Mouse (Mus musculus) hindbrain, embryonic 13.5 days (tissue): Measurements from ENCODE around the gene Rtn2. TPM values are rescaled to one million over a fixed set of nuclear protein-coding genes. Genes with fewer than 3 reads are reported as not detected.

ENCODE experiments used
- ATAC-seq: fragments of 200-750 bp; cut with Nextera tagmentation; 2 replicates; pipeline ENCODE4 v1.8.0; 2017; ENCODE audit warnings: moderate TSS enrichment; ENCODE audit not compliant: low FRiP score
- H3K27ac ChIP-seq: fragments of 300-500 bp; sonication (generic); 2 replicates; pipeline ENCODE4 v1.5.1; 2015; ENCODE audit warnings: inconsistent platforms, mild to moderate bottlenecking, moderate library complexity
- H3K27me3 ChIP-seq: fragments of 300-500 bp; sonication (generic); 2 replicates; pipeline ENCODE4 v1.6.1; 2015; ENCODE audit warnings: mild to moderate bottlenecking, inconsistent platforms
- H3K36me3 ChIP-seq: fragments of 300-500 bp; sonication (generic); 2 replicates; pipeline ENCODE4 v1.6.1; 2015; ENCODE audit warnings: mild to moderate bottlenecking, inconsistent platforms
- H3K4me1 ChIP-seq: fragments of 300-500 bp; sonication (generic); replicated peaks from 2 replicates; pipeline ENCODE4 v1.6.1; 2015; ENCODE audit warnings: inconsistent platforms
- H3K4me2 ChIP-seq: fragments of 300-500 bp; sonication (generic); 2 replicates; pipeline ENCODE4 v1.6.1; 2015; ENCODE audit warnings: inconsistent platforms, mild to moderate bottlenecking, moderate library complexity
- H3K4me3 ChIP-seq: fragments of 300-500 bp; sonication (generic); 2 replicates; pipeline ENCODE4 v1.5.1; 2015; ENCODE audit warnings: mild to moderate bottlenecking, inconsistent platforms
- H3K9ac ChIP-seq: fragments of 300-500 bp; sonication (generic); 2 replicates; pipeline ENCODE4 v1.6.1; 2015; ENCODE audit warnings: mild to moderate bottlenecking, inconsistent platforms
- H3K9me3 ChIP-seq: fragments of 300-500 bp; sonication (generic); 2 replicates; pipeline ENCODE4 v1.6.1; 2016; ENCODE audit warnings: inconsistent platforms
- WGBS: fragments of 180-500 bp; shearing (Covaris S2); methylation state at CpG from one replicate; pipeline ENCODE4 v1.1.7; 2015; 5-methylcytosine and 5-hydroxymethylcytosine counted together
- polyA plus RNA-seq: library from polyadenylated mRNA; unstranded; fragments of >200 nt; fragmentation: Nextera tagmentation; extraction: Ambion mirVana; gene quantifications from 2 replicates; pipeline ENCODE4 v1.2.1, GENCODE M21; 2015

Gene Rtn2
- polyA plus RNA-seq, 1 experiment from 2014 or later: 101 TPM

- Histone ChIP-seq H3K36me3 (no peaks in the 10 kb centered on the region), H3K27me3 (peaks cover 54% of the 10 kb centered on the region), H3K4me2 (no peak overlapping the region), H3K4me3 (no peak overlapping the region), H3K9me3 (no peaks in the 10 kb centered on the region), H3K9ac (0 out of 2 replicates have a peak overlapping the region, but pooled peaks have one; percentile 19), H3K4me1 (peaks cover 13% of the 10 kb centered on the region), H3K27ac (no peak overlapping the region)
- ATAC-seq: no peak
- 41% methylated on average over 5 of the region's 5 CpGs for WGBS
These were observed 31.6 kb downstream of the Rtn2 start for GRCm38 (mm10) chr7:19314033-19314432.

- Histone ChIP-seq H3K9me3 (no peaks in the 10 kb centered on the region), H3K4me3 (no peak overlapping the region), H3K27me3 (peaks cover 46% of the 10 kb centered on the region), H3K36me3 (no peaks in the 10 kb centered on the region), H3K9ac (0 out of 2 replicates have a peak overlapping the region, but pooled peaks have one; percentile 8), H3K4me2 (no peak overlapping the region), H3K4me1 (peaks cover 15% of the 10 kb centered on the region), H3K27ac (no peak overlapping the region)
- WGBS: 40% methylated on average over 14 of the region's 14 CpGs
- no peak for ATAC-seq
These were observed 34.2 kb downstream of the Rtn2 start for GRCm38 (mm10) chr7:19316451-19317161.

DNA sequence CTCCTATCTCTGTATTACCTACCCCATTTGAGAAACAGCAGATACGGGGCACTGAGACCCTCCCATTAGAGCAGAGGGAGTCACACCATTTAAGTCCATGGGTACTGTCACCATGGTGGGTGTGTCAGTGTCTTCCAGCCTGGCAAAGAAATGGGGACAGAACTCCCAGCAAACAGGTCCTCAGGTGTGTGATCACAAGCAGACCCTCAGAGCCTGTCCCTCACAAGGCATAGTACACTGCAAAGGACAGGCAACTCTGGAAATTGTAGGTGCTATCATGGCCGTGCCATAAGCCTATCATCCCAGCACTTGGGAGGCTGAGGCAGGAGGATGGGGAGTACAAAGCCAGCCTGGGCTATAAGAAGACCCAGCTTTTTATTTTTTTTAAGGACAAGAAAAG, 35.8 kb downstream of the Rtn2 start:
- 79% methylated on average over 2 of the region's 2 CpGs for WGBS

DNA sequence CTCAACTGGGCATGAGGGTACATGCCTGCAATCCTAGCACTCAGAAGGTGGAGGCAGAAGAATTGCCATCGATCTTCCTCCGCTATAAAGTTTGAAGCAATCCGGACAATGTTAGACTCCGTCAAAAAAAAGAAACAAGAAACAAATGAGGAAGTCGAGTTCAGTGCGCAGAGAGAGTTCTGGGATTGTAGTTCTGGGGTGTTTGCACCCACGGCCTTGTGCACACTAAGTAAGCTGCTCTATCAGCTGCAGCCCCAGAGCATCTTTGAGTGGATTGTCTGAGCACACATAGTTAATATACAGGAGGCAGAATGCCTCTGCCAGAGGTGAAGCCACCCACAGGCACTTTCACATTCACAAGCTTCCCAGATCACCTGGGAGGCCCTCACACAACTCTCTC, 36.3 kb downstream of the Rtn2 start:
- no peak for ATAC-seq
- Histone ChIP-seq H3K4me3 (no peak overlapping the region), H3K9me3 (no peaks in the 10 kb centered on the region), H3K4me2 (no peak overlapping the region), H3K9ac (no peak overlapping the region; the same call in 1 of the 2 replicates), H3K27me3 (peaks cover 42% of the 10 kb centered on the region), H3K4me1 (peaks cover 15% of the 10 kb centered on the region), H3K36me3 (no peaks in the 10 kb centered on the region), H3K27ac (no peak overlapping the region)
- WGBS: 84% methylated on average over 7 of the region's 7 CpGs

More for the DNA sequence above, 35.8 kb downstream of the Rtn2 start:
- Histone ChIP-seq H3K4me1 (peaks cover 15% of the 10 kb centered on the region), H3K36me3 (no peaks in the 10 kb centered on the region), H3K9me3 (no peaks in the 10 kb centered on the region), H3K9ac (no peak overlapping the region), H3K27ac (no peak overlapping the region), H3K27me3 (peaks cover 44% of the 10 kb centered on the region), H3K4me2 (no peak overlapping the region), H3K4me3 (no peak overlapping the region)
- no peak for ATAC-seq

GRCm38 (mm10) chr7:19319458-19319857, 37.0 kb downstream of the Rtn2 start:
- H3K27me3 ChIP-seq: peaks cover 35% of the 10 kb centered on the region
- WGBS: 18% methylated on average over 9 of the region's 9 CpGs
- peak overlapping the region; percentile 77 for H3K4me2 ChIP-seq
- peak; percentile 77 for ATAC-seq
- no peaks in the 10 kb centered on the region for H3K36me3 ChIP-seq
- peaks cover 15% of the 10 kb centered on the region for H3K4me1 ChIP-seq
- H3K9ac ChIP-seq: peak overlapping the region; percentile 71
- H3K27ac ChIP-seq: peak overlapping the region; percentile 55; the same call in 1 of the 2 replicates
- peak overlapping the region; percentile 53 for H3K4me3 ChIP-seq
- no peaks in the 10 kb centered on the region for H3K9me3 ChIP-seq

GRCm38 (mm10) chr7:19319906-19320305, 37.5 kb downstream of the Rtn2 start:
- no peaks in the 10 kb centered on the region for H3K9me3 ChIP-seq
- peaks cover 15% of the 10 kb centered on the region for H3K4me1 ChIP-seq
- H3K36me3 ChIP-seq: no peaks in the 10 kb centered on the region
- peak overlapping the region; percentile 53 for H3K4me3 ChIP-seq
- H3K4me2 ChIP-seq: peak overlapping the region; percentile 77
- WGBS: under 1% methylated on average over 41 of the region's 41 CpGs
- ATAC-seq: peak; percentile 95
- H3K27me3 ChIP-seq: peaks cover 32% of the 10 kb centered on the region
- H3K9ac ChIP-seq: peak overlapping the region; percentile 71
- peak overlapping the region; percentile 55; the same call in 1 of the 2 replicates for H3K27ac ChIP-seq

- whole genome bisulfite sequencing: 41% methylated on average over 7 of the region's 7 CpGs
- H3K36me3 ChIP-seq: no peaks in the 10 kb centered on the region
- peak overlapping the region; percentile 62; the same call in 1 of the 2 replicates for H3K9ac ChIP-seq
- H3K27me3 ChIP-seq: peaks cover 29% of the 10 kb centered on the region
- no peaks in the 10 kb centered on the region for H3K9me3 ChIP-seq
- H3K27ac ChIP-seq: no peak overlapping the region
- peaks cover 15% of the 10 kb centered on the region for H3K4me1 ChIP-seq
- H3K4me3 ChIP-seq: peak overlapping the region; percentile 53
- no peak for ATAC-seq
- H3K4me2 ChIP-seq: peak overlapping the region; percentile 77
These were observed 38.2 kb downstream of the Rtn2 start for GRCm38 (mm10) chr7:19320637-19321036.

- Histone ChIP-seq H3K27me3 (peaks cover 29% of the 10 kb centered on the region), H3K27ac (no peak overlapping the region), H3K9ac (no peak overlapping the region), H3K4me3 (no peak overlapping the region), H3K4me2 (no peak overlapping the region), H3K9me3 (no peaks in the 10 kb centered on the region), H3K36me3 (no peaks in the 10 kb centered on the region), H3K4me1 (peaks cover 18% of the 10 kb centered on the region)
- no peak for ATAC-seq
- 67% methylated on average over 5 of the region's 5 CpGs for WGBS
These were observed 39.0 kb downstream of the Rtn2 start for GRCm38 (mm10) chr7:19321464-19321863.

DNA sequence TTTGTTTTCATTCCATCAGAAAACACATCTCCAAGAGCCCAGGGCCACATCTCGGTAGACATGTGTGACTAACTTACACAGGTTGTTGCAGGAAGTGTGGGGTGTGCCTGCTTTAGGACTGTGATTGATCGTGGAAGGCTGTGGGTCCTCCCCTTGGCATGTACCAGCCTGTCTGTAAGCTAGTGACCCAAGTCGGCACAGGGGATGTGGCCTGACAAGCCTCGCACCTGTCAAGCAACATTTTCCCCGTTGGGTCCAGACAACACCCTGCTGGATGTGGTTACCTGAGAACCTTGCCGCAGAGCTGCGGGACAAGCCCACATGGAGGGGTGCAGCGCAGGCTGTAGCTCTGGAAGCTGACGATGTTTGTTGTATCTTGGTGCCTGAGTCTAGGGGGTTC, 40.1 kb downstream of the Rtn2 start:
- no peaks in the 10 kb centered on the region for H3K9me3 ChIP-seq
- H3K4me1 ChIP-seq: peaks cover 28% of the 10 kb centered on the region
- H3K27me3 ChIP-seq: peaks cover 26% of the 10 kb centered on the region
- no peak overlapping the region for H3K9ac ChIP-seq
- no peak overlapping the region for H3K4me2 ChIP-seq
- no peaks in the 10 kb centered on the region for H3K36me3 ChIP-seq
- no peak for ATAC-seq
- no peak overlapping the region for H3K4me3 ChIP-seq
- no peak overlapping the region for H3K27ac ChIP-seq
- WGBS: 62% methylated on average over 9 of the region's 9 CpGs

- ATAC-seq: no peak
These were observed 41.8 kb downstream of the Rtn2 start for GRCm38 (mm10) chr7:19324221-19324620.

DNA sequence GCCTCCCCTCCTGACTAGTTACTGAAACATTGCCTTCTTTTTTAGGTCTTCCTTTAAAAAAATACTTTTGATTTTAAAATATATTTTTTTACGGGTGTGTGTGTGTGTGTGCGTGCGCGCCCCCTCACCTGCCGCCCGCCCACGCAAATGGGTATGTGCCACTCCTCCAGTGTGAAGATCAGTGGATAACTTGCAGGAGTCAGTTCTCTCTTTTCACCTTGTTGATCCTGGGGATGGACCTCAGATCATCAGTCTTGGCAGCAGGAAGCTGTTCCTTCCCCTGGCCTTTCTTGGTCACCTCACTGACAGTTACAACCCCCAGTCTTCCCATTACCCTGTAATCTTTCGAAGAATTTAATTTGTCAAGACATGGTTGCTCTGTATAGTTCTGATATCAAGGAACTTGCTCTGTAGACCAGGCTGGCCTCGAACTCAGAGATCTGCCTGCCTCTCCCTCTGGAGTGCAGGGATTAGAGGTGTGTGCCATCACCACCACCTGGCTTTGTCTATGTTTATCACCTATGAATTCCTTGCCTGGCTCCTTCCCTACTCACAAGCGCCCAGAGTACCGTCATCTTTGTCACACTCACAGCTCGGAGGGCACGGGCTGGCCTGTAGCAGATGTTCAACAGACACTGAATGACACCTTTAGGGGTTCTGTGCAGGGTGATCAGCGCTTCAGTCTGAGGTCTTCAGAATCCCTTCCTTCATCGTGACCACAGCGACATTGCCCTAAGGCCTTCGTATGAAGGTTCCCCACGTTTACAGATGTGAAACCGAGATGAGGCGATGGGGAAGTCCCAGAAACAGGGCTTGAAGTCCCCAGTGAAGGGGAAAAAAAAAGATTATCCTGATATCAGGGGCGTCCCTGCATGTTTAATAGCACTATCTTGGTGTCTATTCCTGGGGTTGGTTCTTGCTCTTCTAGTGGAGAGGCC, 43.1 kb downstream of the Rtn2 start:
- ATAC-seq: no peak

More at GRCm38 (mm10) chr7:19324221-19324620, 41.8 kb downstream of the Rtn2 start:
- Histone ChIP-seq H3K9ac (no peak overlapping the region), H3K9me3 (no peaks in the 10 kb centered on the region), H3K4me2 (no peak overlapping the region), H3K4me3 (no peak overlapping the region), H3K27ac (no peak overlapping the region), H3K27me3 (0 out of 2 replicates have a peak, but pooled peaks cover 13% of the 10 kb centered on the region), H3K4me1 (peaks cover 31% of the 10 kb centered on the region), H3K36me3 (no peaks in the 10 kb centered on the region)
- 84% methylated on average over 11 of the region's 11 CpGs for WGBS

DNA sequence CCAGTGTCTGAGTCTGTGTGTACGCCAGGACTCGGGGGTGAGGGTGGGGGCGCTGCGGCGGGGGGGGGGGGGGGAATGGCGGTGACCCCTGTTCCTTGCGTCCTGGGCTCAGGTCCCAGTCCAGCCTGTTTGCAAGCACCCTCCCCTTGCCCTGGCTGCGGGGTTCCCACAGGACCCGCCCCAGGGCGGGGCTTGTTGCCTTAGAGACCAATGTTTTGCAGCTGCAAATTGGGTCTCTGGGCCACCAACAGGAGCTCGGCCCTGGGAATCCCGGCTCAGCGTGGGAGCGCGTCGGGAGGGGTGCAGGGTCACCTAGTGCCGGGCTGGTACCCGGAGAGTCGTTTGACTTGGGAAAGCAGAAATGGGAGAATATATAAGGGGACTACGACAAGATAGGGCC, 43.9 kb downstream of the Rtn2 start:
- no peaks in the 10 kb centered on the region for H3K9me3 ChIP-seq
- peak overlapping the region; percentile 60 for H3K27ac ChIP-seq
- ATAC-seq: peak; percentile 56; the same call in 1 of the 2 replicates
- 0 out of 2 replicates have a peak, but pooled peaks cover 15% of the 10 kb centered on the region for H3K27me3 ChIP-seq
- peak overlapping the region; percentile 63 for H3K9ac ChIP-seq
- peak overlapping the region; percentile 68 for H3K4me2 ChIP-seq
- H3K4me1 ChIP-seq: peaks cover 18% of the 10 kb centered on the region
- WGBS: under 1% methylated on average over 19 of the region's 20 CpGs
- peak overlapping the region; percentile 41 for H3K4me3 ChIP-seq
- no peaks in the 10 kb centered on the region for H3K36me3 ChIP-seq

More for the DNA sequence above, 43.1 kb downstream of the Rtn2 start:
- Histone ChIP-seq H3K4me3 (no peak overlapping the region), H3K4me2 (no peak overlapping the region; the same call in 1 of the 2 replicates), H3K9ac (no peak overlapping the region), H3K4me1 (peaks cover 22% of the 10 kb centered on the region), H3K27me3 (0 out of 2 replicates have a peak, but pooled peaks cover 15% of the 10 kb centered on the region), H3K36me3 (no peaks in the 10 kb centered on the region), H3K27ac (no peak overlapping the region), H3K9me3 (no peaks in the 10 kb centered on the region)
- 75% methylated on average over 21 of the region's 21 CpGs for WGBS
